Mouse (Mus musculus) MEL (cell line): Measurements from ENCODE around the gene Hinfp. TPM values are rescaled to one million over a fixed set of nuclear protein-coding genes. Genes with fewer than 3 reads are reported as not detected.

Experiments used
- DNase-seq: peaks from one replicate; pipeline ENCODE4 v3.0.0; 2011; ENCODE audit warnings: low read depth, low spot score
- H3K27ac ChIP-seq: 2 replicates; pipeline ENCODE4 v1.5.1; 2012; ENCODE audit warnings: low read depth, mild to moderate bottlenecking, control low read depth, low read length, moderate library complexity; ENCODE audit not compliant: control insufficient read depth
- H3K27me3 ChIP-seq, 2 experiments: fragments of 150-350 bp in 1 of 2; sonication (generic) in 1 of 2; 2 replicates each; pipeline ENCODE4 v1.6.1; 2012; ENCODE audit warnings: low read length in 2 of 2, mild to moderate bottlenecking in 2 of 2, improper control_type of control experiment in 1 of 2, moderate library complexity in 1 of 2; ENCODE audit not compliant: insufficient read depth in 2 of 2, control insufficient read depth in 1 of 2
- H3K36me3 ChIP-seq, 2 experiments: 2 replicates each; pipeline ENCODE4 v1.6.1; 2012 to 2014; ENCODE audit warnings: low read length in 2 of 2, improper control_type of control experiment in 1 of 2, inconsistent platforms in 1 of 2, mild to moderate bottlenecking in 1 of 2; ENCODE audit not compliant: insufficient read depth in 2 of 2, control insufficient read depth in 1 of 2
- H3K4me1 ChIP-seq, 2 experiments: fragments of 150-350 bp in 1 of 2; sonication (generic) in 1 of 2; 2 replicates each; pipeline ENCODE4 v1.6.1; 2012; ENCODE audit warnings: low read length in 2 of 2, improper control_type of control experiment in 1 of 2, mild to moderate bottlenecking in 1 of 2; ENCODE audit not compliant: insufficient read depth in 2 of 2, control insufficient read depth in 1 of 2
- H3K4me3 ChIP-seq, 2 experiments: fragments of 150-350 bp in 1 of 2; sonication (generic) in 1 of 2; 2 replicates each; pipeline ENCODE4 v1.5.1; 2012; ENCODE audit warnings: low read depth in 2 of 2, low read length in 2 of 2, mild to moderate bottlenecking in 2 of 2, moderate library complexity in 2 of 2, control low read depth in 1 of 2, improper control_type of control experiment in 1 of 2; ENCODE audit not compliant: control insufficient read depth in 1 of 2, insufficient read depth in 1 of 2
- H3K79me2 ChIP-seq: 2 replicates; pipeline ENCODE4 v1.6.1; 2012; ENCODE audit warnings: mild to moderate bottlenecking, low read length, moderate library complexity; ENCODE audit not compliant: control insufficient read depth, poor library complexity, insufficient read depth
- H3K9ac ChIP-seq: 2 replicates; pipeline ENCODE4 v1.6.1; 2012; ENCODE audit warnings: low read depth, mild to moderate bottlenecking, control low read depth, low read length, moderate library complexity; ENCODE audit not compliant: control insufficient read depth, poor library complexity, severe bottlenecking
- H3K9me3 ChIP-seq: fragments of 150-350 bp; sonication (generic); replicated peaks from 2 replicates; pipeline ENCODE4 v1.6.1; 2012; ENCODE audit warnings: mild to moderate bottlenecking, low read length, improper control_type of control experiment, moderate library complexity; ENCODE audit not compliant: insufficient read depth
- BHLHE40 ChIP-seq: IDR thresholded peaks from 2 replicates; pipeline ENCODE4 v1.6.1; 2012; ENCODE audit warnings: low read depth, mild to moderate bottlenecking, inconsistent platforms, low read length, improper control_type of control experiment, borderline replicate concordance
- CHD1 ChIP-seq: IDR thresholded peaks from 2 replicates; pipeline ENCODE4 v1.6.1; 2012; ENCODE audit warnings: low read depth, mild to moderate bottlenecking, inconsistent platforms, low read length, improper control_type of control experiment
- CTCF ChIP-seq, 3 experiments: IDR thresholded peaks in 2 of 3; conservative IDR thresholded peaks in 1 of 3; 2 replicates each; pipeline ENCODE4 v1.5.1; 2011 to 2012; ENCODE audit warnings: low read length in 3 of 3, low read depth in 2 of 3, mild to moderate bottlenecking in 2 of 3, improper control_type of control experiment in 1 of 3, inconsistent platforms in 1 of 3, mixed read lengths in 1 of 3, moderate library complexity in 1 of 3; ENCODE audit not compliant: control insufficient read depth in 1 of 3, insufficient read depth in 1 of 3, poor library complexity in 1 of 3, severe bottlenecking in 1 of 3
- E2F4 ChIP-seq: IDR thresholded peaks from 2 replicates; pipeline ENCODE4 v1.6.1; 2011; ENCODE audit warnings: low read depth, low read length, improper control_type of control experiment, borderline replicate concordance
- ELF1 ChIP-seq: IDR thresholded peaks from 2 replicates; pipeline ENCODE4 v1.6.1; 2014; ENCODE audit warnings: low read depth, mild to moderate bottlenecking, inconsistent platforms, low read length, improper control_type of control experiment, moderate library complexity
- EP300 ChIP-seq, 2 experiments: IDR thresholded peaks; 2 replicates each; pipeline ENCODE4 v1.6.1; 2011; ENCODE audit warnings: improper control_type of control experiment in 2 of 2, low read length in 2 of 2, low read depth in 1 of 2, mild to moderate bottlenecking in 1 of 2
- ETS1 ChIP-seq: IDR thresholded peaks from 2 replicates; pipeline ENCODE4 v1.6.1; 2012; ENCODE audit warnings: low read depth, mild to moderate bottlenecking, inconsistent platforms, low read length, improper control_type of control experiment, moderate library complexity
- HCFC1 ChIP-seq: IDR thresholded peaks from 2 replicates; pipeline ENCODE4 v1.6.1; 2012; ENCODE audit warnings: low read depth, mild to moderate bottlenecking, inconsistent platforms, low read length, improper control_type of control experiment, moderate library complexity
- JUND ChIP-seq: IDR thresholded peaks from 2 replicates; pipeline ENCODE4 v1.6.1; 2011; ENCODE audit warnings: low read depth, mild to moderate bottlenecking, improper control_type of control experiment, low read length
- KAT2A ChIP-seq: conservative IDR thresholded peaks from 2 replicates; pipeline ENCODE4 v1.6.1; 2012; ENCODE audit warnings: low read depth, low read length, improper control_type of control experiment, inconsistent platforms
- MAFK ChIP-seq: IDR thresholded peaks from 2 replicates; pipeline ENCODE4 v1.6.1; 2011; ENCODE audit warnings: low read depth, mild to moderate bottlenecking, low read length, improper control_type of control experiment, borderline replicate concordance
- MAX ChIP-seq: IDR thresholded peaks from 2 replicates; pipeline ENCODE4 v1.6.1; 2011; ENCODE audit warnings: low read length, improper control_type of control experiment
- MAZ ChIP-seq: IDR thresholded peaks from 2 replicates; pipeline ENCODE4 v1.6.1; 2012; ENCODE audit warnings: low read depth, mild to moderate bottlenecking, inconsistent platforms, low read length, improper control_type of control experiment
- MEF2A ChIP-seq: IDR thresholded peaks from 2 replicates; pipeline ENCODE4 v1.6.1; 2014; ENCODE audit warnings: low read depth, mild to moderate bottlenecking, inconsistent platforms, low read length, improper control_type of control experiment; ENCODE audit not compliant: poor library complexity, insufficient replicate concordance, severe bottlenecking; ENCODE audit errors: extremely low read depth
- MXI1 ChIP-seq: IDR thresholded peaks from 2 replicates; pipeline ENCODE4 v1.6.1; 2011; ENCODE audit warnings: mild to moderate bottlenecking, low read depth, low read length, improper control_type of control experiment
- MYB ChIP-seq: IDR thresholded peaks from 2 replicates; pipeline ENCODE4 v1.6.1; 2011; ENCODE audit warnings: mild to moderate bottlenecking, low read depth, low read length, improper control_type of control experiment
- MYC ChIP-seq: IDR thresholded peaks from 2 replicates; pipeline ENCODE4 v1.6.1; 2011; ENCODE audit warnings: low read depth, mild to moderate bottlenecking, low read length, improper control_type of control experiment, moderate library complexity
- NELFE ChIP-seq: IDR thresholded peaks from 2 replicates; pipeline ENCODE4 v1.6.1; 2011; ENCODE audit warnings: low read depth, low read length, improper control_type of control experiment
- NRF1 ChIP-seq: IDR thresholded peaks from 2 replicates; pipeline ENCODE4 v1.6.1; 2014; ENCODE audit warnings: low read depth, mild to moderate bottlenecking, inconsistent platforms, low read length, improper control_type of control experiment, moderate library complexity; ENCODE audit not compliant: poor library complexity, insufficient read depth, severe bottlenecking
- POLR2A ChIP-seq, 2 experiments: IDR thresholded peaks; 2 replicates each; pipeline ENCODE4 v1.6.1; 2011 to 2012; ENCODE audit warnings: low read length in 2 of 2, mild to moderate bottlenecking in 2 of 2, control low read depth in 1 of 2, improper control_type of control experiment in 1 of 2, low read depth in 1 of 2, moderate library complexity in 1 of 2; ENCODE audit not compliant: control insufficient read depth in 1 of 2, insufficient read depth in 1 of 2, poor library complexity in 1 of 2
- POLR2AphosphoS2 ChIP-seq: IDR thresholded peaks from 2 replicates; pipeline ENCODE4 v1.6.1; 2011; ENCODE audit warnings: low read length, improper control_type of control experiment
- POLR2AphosphoS5 ChIP-seq: IDR thresholded peaks from 2 replicates; pipeline ENCODE4 v1.6.1; 2012; ENCODE audit warnings: low read depth, borderline replicate concordance, mild to moderate bottlenecking, inconsistent platforms, low read length, moderate library complexity, mixed read lengths
- RAD21 ChIP-seq: IDR thresholded peaks from 2 replicates; pipeline ENCODE4 v1.6.1; 2011; ENCODE audit warnings: mild to moderate bottlenecking, low read depth, low read length, improper control_type of control experiment
- SMC3 ChIP-seq: IDR thresholded peaks from 2 replicates; pipeline ENCODE4 v1.6.1; 2011; ENCODE audit warnings: low read depth, low read length, improper control_type of control experiment
- USF1 ChIP-seq: IDR thresholded peaks from 2 replicates; pipeline ENCODE4 v1.6.1; 2014; ENCODE audit warnings: low read depth, mild to moderate bottlenecking, inconsistent platforms, low read length, improper control_type of control experiment, moderate library complexity
- USF2 ChIP-seq, 2 experiments: IDR thresholded peaks; 2 replicates each; pipeline ENCODE4 v1.6.1; 2011 to 2012; ENCODE audit warnings: improper control_type of control experiment in 2 of 2, low read length in 2 of 2, borderline replicate concordance in 1 of 2, inconsistent platforms in 1 of 2, low read depth in 1 of 2, mild to moderate bottlenecking in 1 of 2; ENCODE audit not compliant: insufficient read depth in 1 of 2
- ZC3H11A ChIP-seq: IDR thresholded peaks from 2 replicates; pipeline ENCODE4 v1.6.1; 2012; ENCODE audit warnings: low read depth, mild to moderate bottlenecking, inconsistent platforms, low read length, improper control_type of control experiment
- ZKSCAN1 ChIP-seq: IDR thresholded peaks from 2 replicates; pipeline ENCODE4 v1.6.1; 2012; ENCODE audit warnings: low read depth, mild to moderate bottlenecking, inconsistent platforms, low read length, improper control_type of control experiment, moderate library complexity
- ZMIZ1 ChIP-seq: IDR thresholded peaks from 2 replicates; pipeline ENCODE4 v1.6.1; 2012; ENCODE audit warnings: low read depth, mild to moderate bottlenecking, inconsistent platforms, low read length, improper control_type of control experiment, moderate library complexity
- polyA plus RNA-seq, 2 experiments: library from polyadenylated mRNA; stranded (reverse) in 1 of 2; unstranded in 1 of 2; fragments of >175 nt in 1 of 2; fragments of >200 nt in 1 of 2; gene quantifications; 2 replicates each; pipeline versions ENCODE4 v1.2.1 to v1.2.4; 2012; ENCODE audit warnings: low replicate concordance in 2 of 2, low read depth in 1 of 2; ENCODE audit not compliant: insufficient read length in 2 of 2, insufficient read depth in 1 of 2, missing spikeins in 1 of 2
- total RNA-seq: library from RNA; depleted of rRNA; stranded (reverse); fragments of 300-350 nt; gene quantifications from 2 replicates; pipeline ENCODE4 v1.2.3, GENCODE M21; 2012

Gene Hinfp
- total and polyA plus RNA-seq, 3 experiments, result 16.4 to 31.3 TPM; not detected in 1

DNA sequence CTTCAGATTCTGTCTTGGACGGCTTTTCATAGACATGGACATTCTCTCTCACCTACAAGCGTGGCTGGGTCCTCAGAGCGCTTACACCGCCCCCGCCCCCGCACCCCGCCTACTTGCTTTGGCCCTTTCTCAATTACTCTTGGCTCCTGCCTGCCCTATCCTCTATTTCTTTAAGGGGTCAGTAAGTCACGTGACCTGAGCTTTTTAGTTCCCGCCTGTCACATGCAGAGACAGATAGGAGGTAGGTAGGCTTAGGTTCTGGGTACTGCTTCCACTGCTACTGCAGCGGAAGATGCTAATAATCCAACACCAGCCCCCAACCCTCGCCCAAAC is 16.5 kb downstream of the Hinfp start (continued):
- TF ChIP-seq ETS1, result 0 out of 2 replicates have a peak, but pooled peaks have one; percentile 21
- no peak for TF ChIP-seq EP300 (IDR thresholded peaks at IDR 0.05; ENCODE audit: low read depth in 1 of 2, low read length in 2 of 2)
- TF ChIP-seq RAD21, result no peak
- no peak for TF ChIP-seq JUND
- TF ChIP-seq POLR2A (IDR thresholded peaks at IDR 0.05; ENCODE audit: control insufficient read depth in 1 of 2, insufficient read depth in 1 of 2, low read depth in 1 of 2, low read length in 2 of 2, poor library complexity in 1 of 2), result no peak
- no peak for TF ChIP-seq KAT2A
- TF ChIP-seq BHLHE40, result peak; percentile 88
- peak; percentile 67 for TF ChIP-seq POLR2AphosphoS2
- peak; percentile 96 for TF ChIP-seq USF1
- TF ChIP-seq USF2 (IDR thresholded peaks at IDR 0.05; ENCODE audit: borderline replicate concordance in 1 of 2, insufficient read depth in 1 of 2, low read depth in 1 of 2, low read length in 2 of 2), result peak; percentile 84 to 86
- TF ChIP-seq NRF1, result no peak
- 0 out of 2 replicates have a peak, but pooled peaks have one; percentile 33 for TF ChIP-seq E2F4
- TF ChIP-seq MXI1, result no peak; the same call in 1 of the 2 replicates
- TF ChIP-seq MYC, result no peak
- TF ChIP-seq MAFK, result no peak

DNA sequence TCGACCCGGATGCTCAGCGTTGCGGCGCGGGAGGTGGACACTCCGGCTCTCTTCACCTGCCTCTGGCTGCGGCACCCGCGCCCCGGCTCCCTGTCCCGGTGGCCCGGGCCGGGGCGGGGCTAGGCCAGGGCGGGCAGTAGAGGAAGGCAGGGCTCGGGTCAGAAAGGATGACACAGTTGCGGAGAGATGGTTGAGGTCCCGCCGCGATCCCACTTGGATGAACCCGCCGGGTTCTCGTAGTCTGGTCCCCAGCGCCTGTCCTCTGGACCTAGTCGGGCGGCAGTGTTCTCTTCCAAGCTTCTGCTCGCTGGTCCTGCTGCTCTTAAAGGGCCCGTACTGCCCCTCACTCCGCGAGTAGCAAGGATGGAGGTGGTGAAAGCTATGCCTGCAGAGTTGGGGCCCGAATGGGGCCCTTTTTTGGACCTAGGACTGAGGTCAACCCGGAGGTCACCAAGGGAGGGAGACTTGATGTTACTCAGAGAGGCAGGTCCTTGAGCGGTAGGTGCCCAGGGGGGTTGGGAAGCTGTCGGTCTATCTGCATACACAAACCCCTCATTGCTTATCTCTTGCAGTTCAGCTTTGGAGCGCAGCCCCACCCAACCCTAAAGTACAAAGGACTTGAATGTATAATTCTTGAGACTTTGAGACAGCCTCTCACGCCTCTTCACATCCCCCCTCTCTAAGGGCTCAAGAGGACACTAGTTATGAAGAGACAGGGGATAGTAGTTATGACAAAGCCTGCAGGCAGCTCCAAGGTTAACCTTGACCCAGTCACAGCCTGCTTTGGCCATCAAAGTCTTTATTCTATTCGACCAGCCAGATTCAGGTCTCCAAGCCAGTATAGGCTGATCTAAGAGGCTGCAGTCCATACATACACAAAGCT is 17.2 kb downstream of the Hinfp start, which contains the start of gene Abcg4:
Gene Abcg4, minus strand, starts transcription at position 540 of the 883 bp plus-strand sequence.
- Histone ChIP-seq H3K79me2 (peaks cover 8% of the 10 kb centered on the region; the same call in 1 of the 2 replicates), H3K9ac (peak within 1 kb of the TSS; percentile 64), H3K36me3 (peaks cover 4 to 11% of the 10 kb centered on the region in 2 experiments), H3K27ac (peak within 1 kb of the TSS; percentile 95), H3K4me1 (peaks cover 8 to 22% of the 10 kb centered on the region in 2 experiments), H3K9me3 (no peaks in the 10 kb centered on the region), H3K27me3 (no peaks in the 10 kb centered on the region), H3K4me3 (peak within 1 kb of the TSS; percentile 70)
- DNase-seq, result peak; percentile 92
- TF ChIP-seq POLR2AphosphoS2 (no peak), MXI1 (no peak; the same call in none of the 2 replicates), MAFK (0 out of 2 replicates have a peak, but pooled peaks have one; percentile 12), CTCF (IDR thresholded peaks at IDR 0.05 in 2 of 3, conservative IDR thresholded peaks at IDR 0.05 in 1 of 3; ENCODE audit: control insufficient read depth in 1 of 3, insufficient read depth in 1 of 3, low read depth in 2 of 3, low read length in 3 of 3, poor library complexity in 1 of 3, severe bottlenecking in 1 of 3) (no peak), POLR2AphosphoS5 (no peak), ZMIZ1 (no peak; the same call in 1 of the 2 replicates), USF2 (IDR thresholded peaks at IDR 0.05; ENCODE audit: borderline replicate concordance in 1 of 2, insufficient read depth in 1 of 2, low read depth in 1 of 2, low read length in 2 of 2) (no peak), ELF1 (no peak), SMC3 (no peak), MAX (no peak), ZKSCAN1 (no peak), ETS1 (peak; percentile 77), POLR2A (IDR thresholded peaks at IDR 0.05; ENCODE audit: control insufficient read depth in 1 of 2, insufficient read depth in 1 of 2, low read depth in 1 of 2, low read length in 2 of 2, poor library complexity in 1 of 2) (peak; percentile 51 to 59; a peak in 2 of 4 replicates), CHD1 (no peak), MAZ (peak; percentile 71), HCFC1 (0 out of 2 replicates have a peak, but pooled peaks have one; percentile 6), ZC3H11A (no peak), EP300 (IDR thresholded peaks at IDR 0.05; ENCODE audit: low read depth in 1 of 2, low read length in 2 of 2) (peak; percentile 84 to 88), RAD21 (no peak), NELFE (peak; percentile 29; the same call in 1 of the 2 replicates), MYB (no peak), E2F4 (no peak), KAT2A (no peak; the same call in 1 of the 2 replicates), MEF2A (no peak)
